1 mouse cellular context compared by ENCODE assay signal in genomic region chr1:171184314-171184713, GRCm38 (mm10).
TF ChIP-seq lines count a peak whose summit lies in the region.

No protein-coding gene starts in this region.

TF ChIP-seq in CH12.LX, 34 proteins besides CTCF, POLR2A, EP300 and RAD21:
- TF ChIP-seq RCOR1 (conservative IDR thresholded peaks at IDR 0.05; ENCODE audit: low read depth, low read length) (no peak), MYC (IDR thresholded peaks at IDR 0.05; ENCODE audit: low read depth, low read length) (peak; percentile 63; the same call in 1 of the 2 replicates), UBTF (IDR thresholded peaks at IDR 0.05; ENCODE audit: low read depth, low read length) (no peak), BHLHE40 (IDR thresholded peaks at IDR 0.05; ENCODE audit: low read depth, low read length) (peak; percentile 74), IRF4 (IDR thresholded peaks at IDR 0.05; ENCODE audit: low read depth, low read length) (peak; percentile 91), ELF1 (IDR thresholded peaks at IDR 0.05; ENCODE audit: low read depth, low read length) (peak; percentile 60), SMC3 (IDR thresholded peaks at IDR 0.05; ENCODE audit: low read depth, low read length) (peak; percentile 24; the same call in 1 of the 2 replicates), JUN (IDR thresholded peaks at IDR 0.05; ENCODE audit: insufficient read depth, low read depth, low read length) (peak; percentile 79), MEF2A (IDR thresholded peaks at IDR 0.05; ENCODE audit: borderline replicate concordance, low read depth, low read length) (peak; percentile 74), JUND (conservative IDR thresholded peaks at IDR 0.05; ENCODE audit: low read depth, low read length) (peak; percentile 92), SIN3A (IDR thresholded peaks at IDR 0.05; ENCODE audit: low read length) (0 out of 2 replicates have a peak, but pooled peaks have one; percentile 15), CHD2 (IDR thresholded peaks at IDR 0.05; ENCODE audit: low read length) (no peak; the same call in 1 of the 2 replicates), MAX (IDR thresholded peaks at IDR 0.05; ENCODE audit: low read length) (peak; percentile 53; the same call in 1 of the 2 replicates)
